Mouse (Mus musculus) MEL (cell line): ENCODE measurements around the gene Olfr1390. TPM values are rescaled to one million over a fixed set of nuclear protein-coding genes. Genes with fewer than 3 reads are reported as not detected.
"Not testable (repeated sequence)": the region's sequence is repeated elsewhere in the genome, so short reads cannot be mapped to it uniquely, and the experiment has no call there.

ENCODE experiments used
- DNase-seq: peaks from one replicate; pipeline ENCODE4 v3.0.0; 2011; ENCODE audit warnings: low read depth, low spot score
- H3K27ac ChIP-seq: 2 replicates; pipeline ENCODE4 v1.5.1; 2012; ENCODE audit warnings: low read depth, mild to moderate bottlenecking, control low read depth, low read length, moderate library complexity; ENCODE audit not compliant: control insufficient read depth
- H3K27me3 ChIP-seq, 2 experiments: fragments of 150-350 bp in 1 of 2; sonication (generic) in 1 of 2; 2 replicates each; pipeline ENCODE4 v1.6.1; 2012; ENCODE audit warnings: low read length in 2 of 2, mild to moderate bottlenecking in 2 of 2, improper control_type of control experiment in 1 of 2, moderate library complexity in 1 of 2; ENCODE audit not compliant: insufficient read depth in 2 of 2, control insufficient read depth in 1 of 2
- H3K36me3 ChIP-seq, 2 experiments: 2 replicates each; pipeline ENCODE4 v1.6.1; 2012 to 2014; ENCODE audit warnings: low read length in 2 of 2, improper control_type of control experiment in 1 of 2, inconsistent platforms in 1 of 2, mild to moderate bottlenecking in 1 of 2; ENCODE audit not compliant: insufficient read depth in 2 of 2, control insufficient read depth in 1 of 2
- H3K4me1 ChIP-seq, 2 experiments: fragments of 150-350 bp in 1 of 2; sonication (generic) in 1 of 2; 2 replicates each; pipeline ENCODE4 v1.6.1; 2012; ENCODE audit warnings: low read length in 2 of 2, improper control_type of control experiment in 1 of 2, mild to moderate bottlenecking in 1 of 2; ENCODE audit not compliant: insufficient read depth in 2 of 2, control insufficient read depth in 1 of 2
- H3K4me3 ChIP-seq, 2 experiments: fragments of 150-350 bp in 1 of 2; sonication (generic) in 1 of 2; 2 replicates each; pipeline ENCODE4 v1.5.1; 2012; ENCODE audit warnings: low read depth in 2 of 2, low read length in 2 of 2, mild to moderate bottlenecking in 2 of 2, moderate library complexity in 2 of 2, control low read depth in 1 of 2, improper control_type of control experiment in 1 of 2; ENCODE audit not compliant: control insufficient read depth in 1 of 2, insufficient read depth in 1 of 2
- H3K79me2 ChIP-seq: 2 replicates; pipeline ENCODE4 v1.6.1; 2012; ENCODE audit warnings: mild to moderate bottlenecking, low read length, moderate library complexity; ENCODE audit not compliant: control insufficient read depth, poor library complexity, insufficient read depth
- H3K9ac ChIP-seq: 2 replicates; pipeline ENCODE4 v1.6.1; 2012; ENCODE audit warnings: low read depth, mild to moderate bottlenecking, control low read depth, low read length, moderate library complexity; ENCODE audit not compliant: control insufficient read depth, poor library complexity, severe bottlenecking
- H3K9me3 ChIP-seq: fragments of 150-350 bp; sonication (generic); replicated peaks from 2 replicates; pipeline ENCODE4 v1.6.1; 2012; ENCODE audit warnings: mild to moderate bottlenecking, low read length, improper control_type of control experiment, moderate library complexity; ENCODE audit not compliant: insufficient read depth
- polyA plus RNA-seq, 2 experiments: library from polyadenylated mRNA; stranded (reverse) in 1 of 2; unstranded in 1 of 2; fragments of >175 nt in 1 of 2; fragments of >200 nt in 1 of 2; gene quantifications; 2 replicates each; pipeline versions ENCODE4 v1.2.1 to v1.2.4; 2012; ENCODE audit warnings: low replicate concordance in 2 of 2, low read depth in 1 of 2; ENCODE audit not compliant: insufficient read length in 2 of 2, insufficient read depth in 1 of 2, missing spikeins in 1 of 2
- total RNA-seq: library from RNA; depleted of rRNA; stranded (reverse); fragments of 300-350 nt; gene quantifications from 2 replicates; pipeline ENCODE4 v1.2.3, GENCODE M21; 2012; rRNA removed

Gene Olfr1390
- total and polyA plus RNA-seq, 3 experiments = not detected

DNA sequence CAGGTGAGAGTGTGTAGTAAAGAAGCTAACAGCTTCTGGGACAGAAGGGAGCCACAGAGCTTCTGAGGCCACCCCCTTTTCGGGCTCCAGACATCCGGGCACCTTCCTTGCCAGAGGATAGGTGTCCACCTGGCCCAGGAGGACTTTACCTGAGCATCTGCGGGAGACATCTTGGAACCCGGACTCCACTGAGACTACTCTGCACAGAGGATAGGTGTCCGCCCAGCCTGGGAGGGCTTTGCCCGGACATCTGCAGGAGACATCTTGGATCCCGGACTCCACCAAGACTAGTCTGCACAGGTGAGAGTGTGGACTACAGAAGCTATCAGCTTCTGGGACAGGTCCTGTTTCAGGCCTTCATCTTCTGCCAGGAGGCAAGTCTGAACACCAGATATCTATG lies 51.1 kb downstream of the Olfr1390 start:
- H3K27ac ChIP-seq, H3K4me1 ChIP-seq, H3K27me3 ChIP-seq, H3K9ac ChIP-seq, H3K36me3 ChIP-seq, DNase-seq, H3K4me3 ChIP-seq, H3K9me3 ChIP-seq, H3K79me2 ChIP-seq: not testable (repeated sequence)

Other genes with a start within 250 kb of the Olfr1390 start
- gene Olfr1396, start 220.3 kb upstream of the Olfr1390 start, total RNA-seq = not detected in 2 replicates
- gene Olfr1396, start 220.3 kb upstream of the Olfr1390 start, polyA plus RNA-seq = under 1 TPM in 1 of 2 experiments, not detected in 1; 0.06 TPM
- gene Olfr1395, start 192.9 kb upstream of the Olfr1390 start, total RNA-seq = not detected in 2 replicates
- not detected for gene Olfr1395, start 192.9 kb upstream of the Olfr1390 start, polyA plus RNA-seq
- gene Olfr1394, start 180.8 kb upstream of the Olfr1390 start, total RNA-seq = not detected in 2 replicates
- gene Olfr1394, start 180.8 kb upstream of the Olfr1390 start, polyA plus RNA-seq = not detected
- gene Btnl9, start 148.0 kb upstream of the Olfr1390 start, total RNA-seq = not detected in 2 replicates
- under 1 TPM in 1 of 2 experiments, not detected in 1; 0.03 TPM for gene Btnl9, start 148.0 kb upstream of the Olfr1390 start, polyA plus RNA-seq
- gene Zfp62, start 131.9 kb upstream of the Olfr1390 start, total RNA-seq = 30.8 and 31.8 TPM in 2 replicates
- gene Zfp62, start 131.9 kb upstream of the Olfr1390 start, polyA plus RNA-seq = 100 to 1,000 TPM in 1 of 2 experiments, 10 to 100 TPM in 1; 16.7 to 132 TPM
- gene Mgat1, start 91.0 kb upstream of the Olfr1390 start, total RNA-seq = 41.1 and 41.9 TPM in 2 replicates
- gene Mgat1, start 91.0 kb upstream of the Olfr1390 start, polyA plus RNA-seq = 10 to 100 TPM in 1 of 2 experiments, not detected in 1; 44.3 TPM
- gene Olfr1393, start 56.9 kb upstream of the Olfr1390 start, total RNA-seq = not detected in 2 replicates
- gene Olfr1393, start 56.9 kb upstream of the Olfr1390 start, polyA plus RNA-seq = not detected
- not detected in 2 replicates for gene Olfr1392, start 49.9 kb upstream of the Olfr1390 start, total RNA-seq
- gene Olfr1392, start 49.9 kb upstream of the Olfr1390 start, polyA plus RNA-seq = not detected
- gene Olfr10, start 30.4 kb upstream of the Olfr1390 start, total RNA-seq = not detected in 2 replicates
- gene Olfr10, start 30.4 kb upstream of the Olfr1390 start, polyA plus RNA-seq = not detected
- not detected in 2 replicates for gene Olfr1391, start 12.4 kb upstream of the Olfr1390 start, total RNA-seq
- gene Olfr1391, start 12.4 kb upstream of the Olfr1390 start, polyA plus RNA-seq = not detected
- gene Olfr1389, start 87.9 kb downstream of the Olfr1390 start, total RNA-seq = not detected in 2 replicates
- not detected for gene Olfr1389, start 87.9 kb downstream of the Olfr1390 start, polyA plus RNA-seq
- gene Olfr1388, start 101.4 kb downstream of the Olfr1390 start, total RNA-seq = 0.10 and 0.15 TPM in 2 replicates
- gene Olfr1388, start 101.4 kb downstream of the Olfr1390 start, polyA plus RNA-seq = 100 to 1,000 TPM in 1 of 2 experiments, not detected in 1; 974 TPM
- not detected in 2 replicates for gene Olfr1387, start 120.2 kb downstream of the Olfr1390 start, total RNA-seq
- not detected for gene Olfr1387, start 120.2 kb downstream of the Olfr1390 start, polyA plus RNA-seq
- not detected in 2 replicates for gene Olfr1386, start 129.9 kb downstream of the Olfr1390 start, total RNA-seq
- not detected for gene Olfr1386, start 129.9 kb downstream of the Olfr1390 start, polyA plus RNA-seq
- gene Olfr1385, start 153.9 kb downstream of the Olfr1390 start, total RNA-seq = not detected in 2 replicates
- not detected for gene Olfr1385, start 153.9 kb downstream of the Olfr1390 start, polyA plus RNA-seq
- not detected in 2 replicates for gene Olfr1384, start 171.5 kb downstream of the Olfr1390 start, total RNA-seq
- gene Olfr1384, start 171.5 kb downstream of the Olfr1390 start, polyA plus RNA-seq = not detected
- not detected in 2 replicates for gene Olfr1383, start 184.5 kb downstream of the Olfr1390 start, total RNA-seq
- gene Olfr1383, start 184.5 kb downstream of the Olfr1390 start, polyA plus RNA-seq = not detected
- not detected in 2 replicates for gene Olfr1382, start 193.1 kb downstream of the Olfr1390 start, total RNA-seq
- gene Olfr1382, start 193.1 kb downstream of the Olfr1390 start, polyA plus RNA-seq = under 1 TPM in 1 of 2 experiments, not detected in 1; 0.03 TPM
- not detected in 2 replicates for gene Olfr1381, start 208.3 kb downstream of the Olfr1390 start, total RNA-seq
- not detected for gene Olfr1381, start 208.3 kb downstream of the Olfr1390 start, polyA plus RNA-seq
- not detected in 2 replicates for gene Olfr1380, start 221.7 kb downstream of the Olfr1390 start, total RNA-seq
- not detected for gene Olfr1380, start 221.7 kb downstream of the Olfr1390 start, polyA plus RNA-seq